Mouse (Mus musculus): ENCODE results near the gene E030030I06Rik. TPM values are rescaled to one million over a fixed set of nuclear protein-coding genes. Genes with fewer than 3 reads are reported as not detected.
"Not testable (repeated sequence)": the region's sequence is repeated elsewhere in the genome, so short reads cannot be mapped to it uniquely, and the experiment has no call there.

The E030030I06Rik gene
- total RNA-seq (2021): under 1 TPM; 0.35 to 0.77 TPM
- long read RNA-seq, experiment 1, partial matches to known transcripts: 0 of 1 reads
- long read RNA-seq, experiment 1, other reads (novel, unspliced or antisense): 0 of 1 reads
- long read RNA-seq, experiment 2: 0 reads

GRCm38 (mm10) chr10:22149073-22149690 is at the start of gene E030030I06Rik:
E030030I06Rik (minus strand) TSS chr10:22149270.
- DNase-seq (ENCODE audit: low spot score in 2 of 2): no peak

DNA sequence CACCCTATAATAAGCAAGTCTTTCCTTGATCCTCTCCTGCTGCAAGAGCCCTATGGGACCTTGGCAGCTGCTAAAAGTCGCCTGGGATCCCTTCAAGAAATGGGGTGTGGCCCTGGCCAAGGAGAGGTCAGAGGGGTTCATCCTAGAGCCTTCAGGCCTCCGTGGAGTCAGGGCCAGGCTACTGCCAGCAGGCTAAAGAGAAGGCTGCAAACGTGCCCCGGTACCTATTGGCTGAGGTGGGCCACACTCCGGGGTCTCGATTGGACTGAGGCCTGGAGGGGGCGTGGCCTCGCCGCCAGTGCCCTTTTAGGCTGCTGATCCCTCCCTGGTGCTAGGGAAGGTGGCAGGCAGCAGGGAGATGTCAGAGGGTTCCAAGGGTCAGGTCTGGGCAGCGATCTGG is 42.0 kb upstream of the E030030I06Rik start:
- DNase-seq (ENCODE audit: low spot score in 2 of 2): not testable (repeated sequence)

GRCm38 (mm10) chr10:22176515-22176914 is 27.4 kb upstream of the E030030I06Rik start:
- DNase-seq (ENCODE audit: low spot score in 2 of 2): not testable (repeated sequence)

- DNase-seq (ENCODE audit: low spot score in 2 of 2): not testable (repeated sequence)
Observed at GRCm38 (mm10) chr10:22174190-22174487, 25.1 kb upstream of the E030030I06Rik start.

DNA sequence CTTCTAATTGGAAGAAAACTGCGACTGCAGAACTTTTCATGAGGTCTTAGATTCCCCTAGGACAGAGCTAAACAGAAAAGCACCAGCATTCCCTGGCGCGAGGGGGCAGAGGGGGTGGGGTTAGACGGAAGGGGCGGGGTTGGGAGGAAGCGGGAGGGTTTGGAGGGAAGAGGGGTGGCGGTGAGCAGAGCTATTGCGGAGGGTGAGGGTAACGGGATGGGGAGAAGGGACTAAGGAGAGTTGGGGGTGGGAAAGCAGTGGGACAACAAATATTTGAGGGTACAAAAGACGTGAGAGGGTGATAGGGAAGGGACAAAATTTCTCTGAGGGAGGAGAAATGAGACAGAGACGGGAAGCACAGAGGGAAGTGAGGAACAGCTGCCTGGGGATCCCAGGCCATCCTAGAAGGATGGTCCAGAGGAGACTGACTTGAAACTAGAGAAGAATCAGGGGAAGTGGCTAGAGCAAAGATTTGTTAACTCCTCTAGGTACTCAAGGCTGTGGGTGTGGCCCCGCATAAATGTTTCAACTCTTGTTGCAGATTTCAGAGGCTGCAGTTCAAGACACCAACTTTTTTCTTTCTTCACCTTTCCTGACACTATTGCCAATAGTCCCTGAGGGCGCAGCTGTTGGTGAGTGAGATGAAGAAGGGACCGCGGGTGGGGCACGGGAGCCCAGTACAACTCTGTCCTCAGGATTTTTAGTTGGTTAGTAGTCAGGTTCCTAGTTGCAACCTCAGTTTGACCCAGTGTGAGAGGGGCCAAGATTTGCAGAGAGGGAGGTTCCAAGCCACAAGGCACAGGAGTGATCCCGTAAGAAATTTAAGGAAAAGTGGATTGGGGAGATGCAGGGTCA is 24.5 kb upstream of the E030030I06Rik start:
- not testable (repeated sequence) for DNase-seq (ENCODE audit: low spot score in 2 of 2)

GRCm38 (mm10) chr10:22172431-22173334 is 23.6 kb upstream of the E030030I06Rik start:
- not testable (repeated sequence) for DNase-seq (ENCODE audit: low spot score in 2 of 2)

- not testable (repeated sequence) for DNase-seq (ENCODE audit: low spot score in 2 of 2)
Observed at GRCm38 (mm10) chr10:22169116-22169515, 20.0 kb upstream of the E030030I06Rik start.

DNA sequence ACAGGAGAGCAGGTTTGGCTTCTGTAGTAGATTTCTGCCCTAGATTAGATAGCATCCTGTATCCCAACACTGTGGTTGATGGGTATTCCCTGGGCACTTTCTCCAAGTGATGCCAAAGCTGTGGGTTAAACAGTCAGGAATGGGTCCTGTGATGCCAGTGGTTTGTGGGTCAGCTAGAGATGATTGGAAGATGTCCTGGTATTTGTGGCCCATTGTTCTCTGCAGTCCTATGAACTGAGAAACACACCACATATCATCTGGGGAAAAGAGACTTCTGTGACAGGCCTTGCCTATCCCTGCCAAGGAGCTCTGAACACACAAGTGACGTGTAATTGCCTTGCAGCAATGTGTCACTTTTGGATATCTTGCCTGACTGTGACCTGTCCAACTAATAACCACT is 18.0 kb upstream of the E030030I06Rik start:
- not testable (repeated sequence) for DNase-seq (ENCODE audit: low spot score in 2 of 2)

- DNase-seq (ENCODE audit: low spot score in 2 of 2): not testable (repeated sequence)
Observed at GRCm38 (mm10) chr10:22166025-22166424, 17.0 kb upstream of the E030030I06Rik start.

GRCm38 (mm10) chr10:22165328-22166003 is 16.4 kb upstream of the E030030I06Rik start:
- DNase-seq (ENCODE audit: low spot score in 2 of 2): not testable (repeated sequence)

GRCm38 (mm10) chr10:22163705-22164583 is 14.9 kb upstream of the E030030I06Rik start:
- peak; percentile 68 to 80 for DNase-seq (ENCODE audit: low spot score in 2 of 2)

- not testable (repeated sequence) for DNase-seq (ENCODE audit: low spot score in 2 of 2)
Observed at GRCm38 (mm10) chr10:22163279-22163678, 14.2 kb upstream of the E030030I06Rik start.

- DNase-seq (ENCODE audit: low spot score in 2 of 2): no peak
Observed at GRCm38 (mm10) chr10:22159581-22160140, 10.6 kb upstream of the E030030I06Rik start.

DNA sequence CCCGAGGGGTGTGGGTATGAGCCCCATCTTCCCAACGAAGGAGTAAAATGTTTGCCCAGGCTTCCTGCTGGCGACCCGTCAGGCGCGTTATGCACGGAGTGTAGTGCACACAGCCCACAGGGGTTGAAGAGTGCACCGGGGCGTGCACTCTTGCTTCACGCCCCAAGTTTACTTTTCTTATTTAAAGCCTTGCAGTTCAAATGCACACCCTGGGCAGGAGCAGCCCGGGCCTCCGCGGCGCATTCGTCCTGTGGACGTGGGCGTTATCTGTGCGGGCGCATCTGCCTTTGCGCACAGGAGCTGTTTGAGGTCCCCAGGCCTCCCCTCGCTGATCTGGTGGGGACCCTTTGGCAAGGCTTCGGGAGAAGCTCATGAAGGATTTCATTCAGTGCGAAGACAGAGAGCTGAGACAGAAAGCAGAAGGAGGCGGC is 10.1 kb upstream of the E030030I06Rik start:
- no peak for DNase-seq (ENCODE audit: low spot score in 2 of 2)

DNA sequence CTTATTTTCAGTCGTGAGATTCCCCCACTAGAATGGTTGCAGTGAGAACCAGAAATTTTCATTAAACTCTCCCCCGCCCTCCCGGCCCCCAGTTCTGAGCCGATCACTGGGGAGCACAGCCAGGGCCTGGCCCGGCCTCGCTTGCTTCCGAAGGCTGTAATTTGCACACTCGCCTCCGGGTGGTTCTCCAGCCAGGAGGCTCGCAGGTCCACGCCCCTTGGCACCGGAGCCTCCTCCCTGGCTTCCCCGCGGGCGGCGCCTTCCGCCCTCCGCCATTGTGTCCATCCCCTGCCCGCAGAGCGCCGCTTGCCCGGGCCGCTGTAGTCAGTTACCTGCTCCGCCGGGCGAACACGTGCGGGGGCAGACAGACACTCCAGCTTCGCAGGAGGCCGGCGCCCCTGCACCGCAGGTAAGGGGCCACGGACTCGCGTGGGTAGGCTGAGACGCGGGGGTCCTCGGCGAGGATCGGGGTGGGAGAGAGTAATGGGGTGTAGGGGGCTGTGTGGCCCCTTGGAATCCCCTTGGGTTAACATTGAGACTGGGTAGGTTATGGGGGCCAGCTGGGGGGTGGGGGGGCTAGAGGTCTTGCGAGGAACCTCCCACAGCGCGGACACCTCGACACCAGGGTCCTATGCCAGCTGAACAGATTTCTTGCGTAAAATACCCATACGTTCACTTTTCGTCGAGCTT is 9.4 kb upstream of the E030030I06Rik start, which contains the start of the genes Raet1e and H60b:
Gene Raet1e (plus strand): TSS at position 260 of the 690 bp plus-strand sequence.
Gene H60b (plus strand): TSS at position 277 of the 690 bp plus-strand sequence.
- DNase-seq (ENCODE audit: low spot score in 2 of 2): not testable (repeated sequence)

- no peak for DNase-seq (ENCODE audit: low spot score in 2 of 2)
Observed at GRCm38 (mm10) chr10:22154871-22155799, 6.1 kb upstream of the E030030I06Rik start.

DNA sequence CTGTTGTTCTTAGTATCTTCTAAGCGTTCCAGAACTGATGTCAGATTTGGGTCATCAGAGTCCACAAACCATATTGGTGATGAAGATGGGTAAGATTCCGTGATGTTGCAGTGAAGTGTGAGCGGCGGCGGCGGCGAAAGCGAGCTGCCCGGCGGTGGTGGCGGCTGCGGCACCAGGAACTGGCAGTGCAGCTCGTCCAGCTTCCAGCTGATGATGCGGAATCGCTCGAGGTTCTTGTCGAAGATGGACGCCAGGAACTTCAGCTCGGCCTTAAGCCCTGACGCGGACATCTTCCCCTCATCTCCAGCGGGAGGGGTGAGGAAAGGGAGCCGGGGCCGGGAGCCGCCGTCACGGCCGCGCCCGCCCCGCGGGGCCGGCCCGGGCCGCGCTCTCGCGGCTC is 5.1 kb upstream of the E030030I06Rik start:
- not testable (repeated sequence) for DNase-seq (ENCODE audit: low spot score in 2 of 2)
